Mouse (Mus musculus) erythroblast, embryonic 14.5 days (primary cell): ENCODE measurements around the gene Hibch.

ENCODE experiments used
- GATA1 ChIP-seq: IDR thresholded peaks from 2 replicates; pipeline ENCODE4 v1.6.1; 2012; ENCODE audit warnings: low read length, inconsistent platforms, mixed read lengths
- TAL1 ChIP-seq: IDR thresholded peaks from 3 replicates; pipeline ENCODE4 v1.6.1; 2012; ENCODE audit warnings: low read length, inconsistent platforms, mixed read lengths

DNA sequence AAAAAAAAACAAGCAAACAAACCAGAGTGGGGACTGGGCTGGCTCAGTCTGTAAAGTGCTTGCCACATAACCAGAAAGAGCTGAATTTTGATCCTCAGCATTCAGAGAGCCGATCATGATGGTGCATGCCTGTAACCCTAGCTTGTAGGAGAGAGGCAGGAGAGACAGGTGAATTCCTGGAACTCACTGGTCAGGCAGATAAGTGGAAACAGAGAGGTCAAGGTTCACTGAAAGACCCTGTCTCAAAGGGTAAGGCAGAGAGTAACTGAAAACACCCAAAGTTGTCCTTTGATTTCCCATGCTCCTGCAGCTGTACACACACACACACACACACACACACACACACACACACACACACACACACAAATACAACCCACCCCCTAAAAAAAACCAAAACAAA lies 39.7 kb upstream of the Hibch start:
- TF ChIP-seq TAL1 (no peak), GATA1 (no peak)
